Mouse (Mus musculus) bone marrow, adult 2 months (tissue): ENCODE data around the gene Pmvk.

Experiments used
- CTCF ChIP-seq: fragments of 200-500 bp; IDR thresholded peaks from 2 replicates; pipeline ENCODE4 v1.5.1; 2011; ENCODE audit warnings: low read length, control low read depth; ENCODE audit not compliant: control insufficient read depth, insufficient read depth
- POLR2A ChIP-seq: fragments of 200-500 bp; IDR thresholded peaks from 2 replicates; pipeline ENCODE4 v1.6.1; 2011; ENCODE audit warnings: low read depth, mild to moderate bottlenecking, control low read depth, low read length, borderline replicate concordance; ENCODE audit not compliant: control insufficient read depth

DNA sequence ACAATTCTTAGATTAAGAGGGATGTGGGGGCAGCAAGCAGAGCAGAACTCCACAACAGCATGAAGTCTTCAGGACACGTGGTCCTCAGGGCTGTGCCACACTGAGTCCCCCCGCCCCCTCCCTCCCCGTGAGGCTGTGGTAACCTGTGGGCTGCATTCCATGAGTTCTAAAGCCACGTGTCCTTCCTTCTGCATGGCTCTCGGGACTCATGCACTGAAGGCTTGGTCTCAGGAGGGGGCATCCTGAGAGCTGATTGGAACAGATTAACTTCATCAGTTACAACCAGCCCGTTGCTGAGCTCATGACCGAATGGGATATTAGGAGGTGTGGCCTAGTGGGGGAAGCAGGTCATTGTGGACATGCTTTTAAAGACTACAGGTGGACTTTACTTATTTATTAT is 45.4 kb downstream of the Pmvk start:
- TF ChIP-seq POLR2A (no peak), CTCF (no peak)
